Mouse (Mus musculus): ENCODE results near the gene Mrpl39. TPM values are rescaled to one million over a fixed set of nuclear protein-coding genes. Genes with fewer than 3 reads are reported as not detected.

Gene Mrpl39
- total RNA-seq, 2 experiments from 2014 or later = 26.7 to 30.2 TPM

- DNase-seq (ENCODE audit: low spot score in 2 of 2) = no peak
Measured at GRCm38 (mm10) chr16:84701041-84701440, 34.5 kb downstream of the Mrpl39 start.

GRCm38 (mm10) chr16:84698708-84699107, 36.8 kb downstream of the Mrpl39 start:
- DNase-seq (ENCODE audit: low spot score in 2 of 2) = no peak

- no peak for DNase-seq (ENCODE audit: low spot score in 2 of 2)
Measured at GRCm38 (mm10) chr16:84696178-84696577, 39.4 kb downstream of the Mrpl39 start.

GRCm38 (mm10) chr16:84681991-84682390, 53.6 kb downstream of the Mrpl39 start:
- no peak for DNase-seq (ENCODE audit: low spot score in 2 of 2)

- DNase-seq (ENCODE audit: low spot score in 2 of 2) = no peak
Measured at GRCm38 (mm10) chr16:84680760-84681159, 54.8 kb downstream of the Mrpl39 start.

GRCm38 (mm10) chr16:84677292-84677691, 58.2 kb downstream of the Mrpl39 start:
- DNase-seq (ENCODE audit: low spot score in 2 of 2) = no peak

Small RNA genes within 50 kb of the gene (microRNA-seq; reads per million reads assigned to microRNA genes)
- 109 reads per million, percentile 52 among the genes with 10 or more reads in this experiment for gene Mir155

Other genes with a start within 250 kb of the Mrpl39 start
- not detected for gene A730009L09Rik, start 220.6 kb downstream of the Mrpl39 start, total RNA-seq (2021)
- 10 to 100 TPM; 31.7 TPM for gene Jam2, start 38.4 kb upstream of the Mrpl39 start, total RNA-seq (2021)
- 10 to 100 TPM; 42.0 to 46.9 TPM for gene Gabpa, start 99.2 kb upstream of the Mrpl39 start, total RNA-seq (2021)
- 100 to 1,000 TPM; 769 to 817 TPM for gene Atp5j, start 99.9 kb upstream of the Mrpl39 start, total RNA-seq (2021)

Measured in gastrocnemius, postnatal 4 days (tissue).